Mouse (Mus musculus): ENCODE measurements at regions not wholly inside any gene's neighbourhood (a gene's known extent, or its start where the extent isn't known, plus 50 kb on each side); places are given as distances from the start of the nearest gene placed in this dataset.
"Not testable (repeated sequence)": the region's sequence is repeated elsewhere in the genome, so short reads cannot be mapped to it uniquely, and the experiment has no call there.

- Histone ChIP-seq H3K36me3 (replicated peaks) (no peaks in the 10 kb centered on the region), H3K9me3 (replicated peaks) (peaks cover 14% of the 10 kb centered on the region), H3K27me3 (ENCODE audit: insufficient read depth, low read length) (no peaks in the 10 kb centered on the region), H3K4me1 (ENCODE audit: insufficient read depth, low read depth, low read length) (no peaks in the 10 kb centered on the region), H3K4me3 (ENCODE audit: low read depth, low read length) (no peak overlapping the region)
- DNase-seq (ENCODE audit: low spot score) (no peak), ATAC-seq (ENCODE audit: extremely low read depth, insufficient number of reproducible peaks, low FRiP score, poor library complexity, severe bottlenecking) (no peak)
- no peak for TF ChIP-seq GATA1 (IDR thresholded peaks at IDR 0.05; ENCODE audit: borderline replicate concordance, low read length)
- no peak for TF ChIP-seq POLR2AphosphoS5 (IDR thresholded peaks at IDR 0.05; ENCODE audit: insufficient replicate concordance, low read depth, low read length)
- no peak for TF ChIP-seq GATA2 (IDR thresholded peaks at IDR 0.05; ENCODE audit: borderline replicate concordance, low read depth, low read length)
- no peak for TF ChIP-seq TAL1 (conservative IDR thresholded peaks at IDR 0.05; ENCODE audit: low read depth, low read length)
- no peak for TF ChIP-seq CTCF (IDR thresholded peaks at IDR 0.05; ENCODE audit: low read depth, low read length)
These were observed 717.1 kb upstream of the Tacstd2 start for GRCm38 (mm10) chr6:68252730-68253129.

GRCm38 (mm10) chr6:68251320-68251719, 715.7 kb upstream of the Tacstd2 start:
- not testable (repeated sequence) for H3K27me3 ChIP-seq (ENCODE audit: insufficient read depth, low read length); H3K4me3 ChIP-seq (ENCODE audit: low read depth, low read length); H3K4me1 ChIP-seq (ENCODE audit: insufficient read depth, low read depth, low read length); DNase-seq (ENCODE audit: low spot score); H3K36me3 ChIP-seq (replicated peaks); ATAC-seq (ENCODE audit: extremely low read depth, insufficient number of reproducible peaks, low FRiP score, poor library complexity, severe bottlenecking)
- peaks cover 20% of the 10 kb centered on the region for H3K9me3 ChIP-seq (replicated peaks)

- ATAC-seq (ENCODE audit: extremely low read depth, insufficient number of reproducible peaks, low FRiP score, poor library complexity, severe bottlenecking) = peak; percentile 10; the same call in 1 of the 2 replicates
These were observed 714.8 kb upstream of the Tacstd2 start for GRCm38 (mm10) chr6:68250392-68250791.

GRCm38 (mm10) chr6:68249259-68249658, 713.7 kb upstream of the Tacstd2 start:
- not testable (repeated sequence) for H3K36me3 ChIP-seq (replicated peaks); ATAC-seq (ENCODE audit: extremely low read depth, insufficient number of reproducible peaks, low FRiP score, poor library complexity, severe bottlenecking); DNase-seq (ENCODE audit: low spot score); H3K4me3 ChIP-seq (ENCODE audit: low read depth, low read length); H3K27me3 ChIP-seq (ENCODE audit: insufficient read depth, low read length); H3K4me1 ChIP-seq (ENCODE audit: insufficient read depth, low read depth, low read length)
- H3K9me3 ChIP-seq (replicated peaks) = peaks cover 27% of the 10 kb centered on the region

More at GRCm38 (mm10) chr6:68250392-68250791, 714.8 kb upstream of the Tacstd2 start:
- not testable (repeated sequence) for H3K4me3 ChIP-seq (ENCODE audit: low read depth, low read length); H3K27me3 ChIP-seq (ENCODE audit: insufficient read depth, low read length); H3K4me1 ChIP-seq (ENCODE audit: insufficient read depth, low read depth, low read length); H3K36me3 ChIP-seq (replicated peaks); DNase-seq (ENCODE audit: low spot score)
- peaks cover 23% of the 10 kb centered on the region for H3K9me3 ChIP-seq (replicated peaks)

- DNase-seq (ENCODE audit: low spot score); H3K36me3 ChIP-seq (replicated peaks); ATAC-seq (ENCODE audit: extremely low read depth, insufficient number of reproducible peaks, low FRiP score, poor library complexity, severe bottlenecking); H3K4me1 ChIP-seq (ENCODE audit: insufficient read depth, low read depth, low read length); H3K27me3 ChIP-seq (ENCODE audit: insufficient read depth, low read length); H3K4me3 ChIP-seq (ENCODE audit: low read depth, low read length): not testable (repeated sequence)
- peaks cover 30% of the 10 kb centered on the region for H3K9me3 ChIP-seq (replicated peaks)
These were observed 712.5 kb upstream of the Tacstd2 start for GRCm38 (mm10) chr6:68248018-68248533.

GRCm38 (mm10) chr6:68242749-68243148, 707.2 kb upstream of the Tacstd2 start:
- H3K9me3 ChIP-seq (replicated peaks) = peaks cover 17% of the 10 kb centered on the region
- not testable (repeated sequence) for H3K4me1 ChIP-seq (ENCODE audit: insufficient read depth, low read depth, low read length); H3K36me3 ChIP-seq (replicated peaks); DNase-seq (ENCODE audit: low spot score); H3K4me3 ChIP-seq (ENCODE audit: low read depth, low read length); H3K27me3 ChIP-seq (ENCODE audit: insufficient read depth, low read length)
- ATAC-seq (ENCODE audit: extremely low read depth, insufficient number of reproducible peaks, low FRiP score, poor library complexity, severe bottlenecking) = peak; percentile 25; the same call in 1 of the 2 replicates

- TF ChIP-seq GATA1 (IDR thresholded peaks at IDR 0.05; ENCODE audit: borderline replicate concordance, low read length) = no peak
- TF ChIP-seq CTCF (IDR thresholded peaks at IDR 0.05; ENCODE audit: low read depth, low read length) = no peak
- TF ChIP-seq TAL1 (conservative IDR thresholded peaks at IDR 0.05; ENCODE audit: low read depth, low read length) = no peak
- TF ChIP-seq POLR2AphosphoS5 (IDR thresholded peaks at IDR 0.05; ENCODE audit: insufficient replicate concordance, low read depth, low read length) = no peak
- TF ChIP-seq GATA2 (IDR thresholded peaks at IDR 0.05; ENCODE audit: borderline replicate concordance, low read depth, low read length) = no peak
- DNase-seq (ENCODE audit: low spot score) = no peak
- ATAC-seq (ENCODE audit: extremely low read depth, insufficient number of reproducible peaks, low FRiP score, poor library complexity, severe bottlenecking) = no peak
These were observed 684.1 kb upstream of the Tacstd2 start for GRCm38 (mm10) chr6:68219685-68220084.

GRCm38 (mm10) chr6:68201448-68201847, 665.9 kb upstream of the Tacstd2 start:
- Histone ChIP-seq H3K9me3 (replicated peaks) (no peaks in the 10 kb centered on the region), H3K36me3 (replicated peaks) (no peaks in the 10 kb centered on the region), H3K4me1 (ENCODE audit: insufficient read depth, low read depth, low read length) (no peaks in the 10 kb centered on the region), H3K4me3 (ENCODE audit: low read depth, low read length) (no peak overlapping the region), H3K27me3 (ENCODE audit: insufficient read depth, low read length) (no peaks in the 10 kb centered on the region)
- TF ChIP-seq GATA2 (IDR thresholded peaks at IDR 0.05; ENCODE audit: borderline replicate concordance, low read depth, low read length) (no peak), GATA1 (IDR thresholded peaks at IDR 0.05; ENCODE audit: borderline replicate concordance, low read length) (no peak)
- no peak for DNase-seq (ENCODE audit: low spot score)
- ATAC-seq (ENCODE audit: extremely low read depth, insufficient number of reproducible peaks, low FRiP score, poor library complexity, severe bottlenecking) = 0 out of 2 replicates have a peak, but pooled peaks have one; percentile 28

More at GRCm38 (mm10) chr6:68219685-68220084, 684.1 kb upstream of the Tacstd2 start:
- Histone ChIP-seq H3K27me3 (ENCODE audit: insufficient read depth, low read length) (no peaks in the 10 kb centered on the region), H3K36me3 (replicated peaks) (no peaks in the 10 kb centered on the region), H3K9me3 (replicated peaks) (no peaks in the 10 kb centered on the region), H3K4me3 (ENCODE audit: low read depth, low read length) (no peak overlapping the region), H3K4me1 (ENCODE audit: insufficient read depth, low read depth, low read length) (no peaks in the 10 kb centered on the region)

All from G1E (cell line).